Mouse (Mus musculus): Measurements from ENCODE around the gene Hdgfl3. TPM values are rescaled to one million over a fixed set of nuclear protein-coding genes. Genes with fewer than 3 reads are reported as not detected.
"Not testable (repeated sequence)": the region's sequence is repeated elsewhere in the genome, so short reads cannot be mapped to it uniquely, and the experiment has no call there.

The Hdgfl3 gene
- polyA plus RNA-seq, 1 experiment from 2014 or later = 61.4 TPM

DNA sequence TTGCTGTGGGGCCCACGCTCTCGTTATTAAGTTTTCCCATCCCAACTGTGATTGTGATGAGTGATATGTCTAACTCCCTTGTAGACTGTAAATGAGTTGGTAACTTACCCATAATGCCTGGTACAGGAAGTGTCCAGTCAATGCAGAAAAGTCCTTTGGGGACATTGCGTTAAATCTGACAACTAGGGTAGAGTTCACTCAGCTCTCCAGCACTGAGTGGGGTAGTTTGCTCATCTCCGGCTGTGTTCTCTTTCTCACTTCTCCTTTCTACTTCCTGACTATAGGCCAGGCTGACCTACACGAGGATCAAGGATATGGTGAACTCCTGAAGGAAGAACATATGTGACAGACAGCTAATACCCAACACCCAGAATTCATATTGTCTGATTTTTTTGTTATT lies 85.1 kb downstream of the Hdgfl3 start:
- no peaks in the 10 kb centered on the region for H3K36me3 ChIP-seq
- no peak overlapping the region for H3K4me3 ChIP-seq
- WGBS = 92% methylated on average over 5 of the region's 5 CpGs
- H3K4me2 ChIP-seq = no peak overlapping the region
- H3K9me3 ChIP-seq = no peaks in the 10 kb centered on the region
- no peak for ATAC-seq (ENCODE audit: low FRiP score)
- H3K9ac ChIP-seq = no peak overlapping the region
- H3K27me3 ChIP-seq = no peaks in the 10 kb centered on the region
- H3K4me1 ChIP-seq (replicated peaks) = peaks cover 5% of the 10 kb centered on the region; the same call in 1 of the 2 replicates
- H3K27ac ChIP-seq = no peak overlapping the region

DNA sequence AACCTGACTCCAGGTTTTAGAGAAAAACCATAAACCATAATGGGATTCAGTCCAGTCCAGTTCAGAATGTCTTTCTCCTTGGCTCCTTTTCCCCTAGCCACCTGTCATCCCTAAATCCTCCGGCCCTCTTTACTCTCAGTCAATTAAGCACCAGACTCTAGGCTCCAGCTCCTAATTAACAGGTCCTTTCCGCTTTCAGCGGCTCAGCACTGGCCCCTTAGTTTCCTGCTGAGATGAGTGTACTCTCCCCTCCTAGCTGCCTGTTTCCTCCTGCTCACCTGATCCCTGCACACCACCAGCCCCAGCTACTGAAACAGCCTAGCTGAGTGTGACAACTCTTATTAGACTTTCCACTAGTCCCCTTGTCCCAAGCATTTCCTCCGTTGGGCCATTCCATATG lies 86.5 kb downstream of the Hdgfl3 start:
- H3K4me1 ChIP-seq (replicated peaks) = peaks cover 5% of the 10 kb centered on the region; the same call in 1 of the 2 replicates
- H3K9me3 ChIP-seq = no peaks in the 10 kb centered on the region
- no peaks in the 10 kb centered on the region for H3K27me3 ChIP-seq
- no peak overlapping the region for H3K4me2 ChIP-seq
- no peaks in the 10 kb centered on the region for H3K36me3 ChIP-seq
- H3K9ac ChIP-seq = no peak overlapping the region
- H3K4me3 ChIP-seq = no peak overlapping the region
- 50% methylated on average over 4 of the region's 4 CpGs for WGBS
- no peak overlapping the region for H3K27ac ChIP-seq
- ATAC-seq (ENCODE audit: low FRiP score) = no peak

GRCm38 (mm10) chr7:81847010-81847409 lies 87.3 kb downstream of the Hdgfl3 start:
- Histone ChIP-seq H3K9ac (no peak overlapping the region), H3K27me3 (no peaks in the 10 kb centered on the region), H3K4me1 (replicated peaks) (peaks cover 5% of the 10 kb centered on the region; the same call in 1 of the 2 replicates), H3K27ac (no peak overlapping the region), H3K4me2 (no peak overlapping the region), H3K36me3 (no peaks in the 10 kb centered on the region), H3K4me3 (no peak overlapping the region), H3K9me3 (no peaks in the 10 kb centered on the region)
- ATAC-seq (ENCODE audit: low FRiP score) = no peak
- 55% methylated on average over 8 of the region's 8 CpGs for WGBS

- H3K36me3 ChIP-seq = no peaks in the 10 kb centered on the region
- no peaks in the 10 kb centered on the region for H3K27me3 ChIP-seq
- H3K4me3 ChIP-seq = no peak overlapping the region
- H3K27ac ChIP-seq = no peak overlapping the region
- H3K9ac ChIP-seq = no peak overlapping the region
- no peak for ATAC-seq (ENCODE audit: low FRiP score)
- no peak overlapping the region for H3K4me2 ChIP-seq
- WGBS = 83% methylated on average over 8 of the region's 8 CpGs
- no peaks in the 10 kb centered on the region for H3K9me3 ChIP-seq
- H3K4me1 ChIP-seq (replicated peaks) = peaks cover 5% of the 10 kb centered on the region; the same call in 1 of the 2 replicates
Observed at GRCm38 (mm10) chr7:81846008-81846407, 88.3 kb downstream of the Hdgfl3 start.

GRCm38 (mm10) chr7:81845313-81845712 lies 89.0 kb downstream of the Hdgfl3 start:
- Histone ChIP-seq H3K4me2 (no peak overlapping the region), H3K9ac (no peak overlapping the region), H3K36me3 (no peaks in the 10 kb centered on the region), H3K9me3 (no peaks in the 10 kb centered on the region), H3K27ac (no peak overlapping the region), H3K27me3 (no peaks in the 10 kb centered on the region), H3K4me1 (replicated peaks) (peaks cover 8% of the 10 kb centered on the region; the same call in 1 of the 2 replicates), H3K4me3 (no peak overlapping the region)
- ATAC-seq (ENCODE audit: low FRiP score) = no peak
- WGBS = 76% methylated on average over 3 of the region's 3 CpGs

DNA sequence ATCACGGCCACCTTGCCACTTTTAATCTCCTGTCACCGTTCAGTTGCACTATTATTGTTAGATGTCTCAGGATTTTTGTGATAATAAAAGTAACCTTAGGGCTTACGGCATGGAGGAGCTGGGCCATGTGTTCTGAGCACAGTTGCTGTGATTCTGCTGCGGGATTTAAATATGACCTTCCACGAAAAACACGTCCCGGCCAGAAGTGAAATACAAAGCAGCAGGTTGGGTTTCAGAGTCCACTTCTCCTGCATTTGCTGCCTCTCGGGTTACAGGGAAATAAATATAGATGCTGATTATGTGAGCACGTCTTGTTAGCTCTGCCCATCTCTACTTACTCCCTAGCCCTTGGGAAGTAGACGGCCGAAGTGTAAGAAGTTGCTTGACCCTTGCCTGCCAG lies 89.5 kb downstream of the Hdgfl3 start:
- H3K4me3 ChIP-seq = no peak overlapping the region
- H3K36me3 ChIP-seq = no peaks in the 10 kb centered on the region
- H3K9ac ChIP-seq = no peak overlapping the region
- no peaks in the 10 kb centered on the region for H3K9me3 ChIP-seq
- H3K4me1 ChIP-seq (replicated peaks) = peaks cover 8% of the 10 kb centered on the region; the same call in 1 of the 2 replicates
- no peak for ATAC-seq (ENCODE audit: low FRiP score)
- H3K27me3 ChIP-seq = no peaks in the 10 kb centered on the region
- H3K27ac ChIP-seq = no peak overlapping the region
- WGBS = 89% methylated on average over 11 of the region's 11 CpGs
- no peak overlapping the region for H3K4me2 ChIP-seq

DNA sequence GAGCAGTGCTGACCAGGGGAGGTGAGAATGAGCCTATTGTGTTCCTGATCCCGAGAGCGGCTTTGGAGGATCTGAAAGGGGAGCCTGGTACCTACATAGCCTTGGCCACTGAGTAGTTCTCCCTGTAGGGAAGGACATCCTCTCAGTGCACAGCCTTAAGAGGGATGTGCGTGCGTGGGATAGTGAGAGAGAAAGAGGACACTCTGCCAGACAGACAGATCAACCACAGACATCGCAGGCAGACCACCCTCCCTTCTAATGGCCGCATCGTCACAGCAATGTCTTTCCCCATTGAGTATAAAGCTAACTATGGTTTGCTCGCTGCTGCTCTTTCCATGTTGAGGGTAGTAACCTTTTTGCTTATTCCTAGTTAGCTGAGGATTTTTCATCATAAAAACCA lies 90.4 kb downstream of the Hdgfl3 start:
- Histone ChIP-seq H3K27me3 (no peaks in the 10 kb centered on the region), H3K4me3 (no peak overlapping the region), H3K4me1 (replicated peaks) (peaks cover 8% of the 10 kb centered on the region; the same call in 1 of the 2 replicates), H3K9ac (no peak overlapping the region), H3K27ac (no peak overlapping the region), H3K9me3 (no peaks in the 10 kb centered on the region), H3K36me3 (no peaks in the 10 kb centered on the region), H3K4me2 (no peak overlapping the region)
- no peak for ATAC-seq (ENCODE audit: low FRiP score)
- 75% methylated on average over 8 of the region's 8 CpGs for WGBS

- ATAC-seq (ENCODE audit: low FRiP score) = no peak
- Histone ChIP-seq H3K36me3 (no peaks in the 10 kb centered on the region), H3K27ac (no peak overlapping the region), H3K9ac (no peak overlapping the region), H3K4me2 (no peak overlapping the region), H3K9me3 (no peaks in the 10 kb centered on the region), H3K27me3 (no peaks in the 10 kb centered on the region), H3K4me1 (replicated peaks) (peaks cover 8% of the 10 kb centered on the region; the same call in 1 of the 2 replicates), H3K4me3 (no peak overlapping the region)
- 88% methylated on average over 1 of the region's 1 CpGs for WGBS
Observed at GRCm38 (mm10) chr7:81842998-81843397, 91.3 kb downstream of the Hdgfl3 start.

- 88% methylated on average over 7 of the region's 7 CpGs for WGBS
- Histone ChIP-seq H3K4me3 (no peak overlapping the region), H3K4me1 (replicated peaks) (peaks cover 6% of the 10 kb centered on the region; the same call in 1 of the 2 replicates), H3K36me3 (no peaks in the 10 kb centered on the region), H3K27ac (no peak overlapping the region), H3K27me3 (no peaks in the 10 kb centered on the region), H3K4me2 (no peak overlapping the region), H3K9ac (no peak overlapping the region), H3K9me3 (no peaks in the 10 kb centered on the region)
- ATAC-seq (ENCODE audit: low FRiP score) = no peak
Observed at GRCm38 (mm10) chr7:81842141-81842540, 92.1 kb downstream of the Hdgfl3 start.

DNA sequence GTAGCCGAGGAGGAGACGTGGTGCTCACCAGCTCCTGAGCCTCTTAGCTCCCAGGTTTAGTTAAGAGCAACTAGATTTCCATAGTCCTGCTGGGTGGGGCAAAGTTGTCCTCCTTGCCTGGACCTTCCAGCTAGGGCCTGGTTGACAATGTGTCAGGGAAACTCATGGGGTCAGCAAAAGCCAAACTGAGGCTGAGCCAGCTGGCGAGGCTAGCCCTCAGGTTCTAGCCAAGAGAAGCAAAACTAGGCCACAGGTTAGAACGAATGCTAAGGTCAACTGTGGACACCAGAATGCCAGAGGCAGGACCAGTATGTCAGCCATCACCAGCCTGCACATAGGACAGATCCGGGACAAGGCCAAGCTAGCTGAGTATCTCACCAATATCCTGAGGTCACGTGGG lies 92.8 kb downstream of the Hdgfl3 start:
- Histone ChIP-seq H3K4me2 (no peak overlapping the region), H3K9me3 (no peaks in the 10 kb centered on the region), H3K4me3 (no peak overlapping the region), H3K4me1 (replicated peaks) (0 out of 2 replicates have a peak, but pooled peaks cover 3% of the 10 kb centered on the region), H3K36me3 (no peaks in the 10 kb centered on the region), H3K9ac (no peak overlapping the region), H3K27me3 (no peaks in the 10 kb centered on the region), H3K27ac (no peak overlapping the region)
- 90% methylated on average over 6 of the region's 6 CpGs for whole genome bisulfite sequencing
- no peak for ATAC-seq (ENCODE audit: low FRiP score)

DNA sequence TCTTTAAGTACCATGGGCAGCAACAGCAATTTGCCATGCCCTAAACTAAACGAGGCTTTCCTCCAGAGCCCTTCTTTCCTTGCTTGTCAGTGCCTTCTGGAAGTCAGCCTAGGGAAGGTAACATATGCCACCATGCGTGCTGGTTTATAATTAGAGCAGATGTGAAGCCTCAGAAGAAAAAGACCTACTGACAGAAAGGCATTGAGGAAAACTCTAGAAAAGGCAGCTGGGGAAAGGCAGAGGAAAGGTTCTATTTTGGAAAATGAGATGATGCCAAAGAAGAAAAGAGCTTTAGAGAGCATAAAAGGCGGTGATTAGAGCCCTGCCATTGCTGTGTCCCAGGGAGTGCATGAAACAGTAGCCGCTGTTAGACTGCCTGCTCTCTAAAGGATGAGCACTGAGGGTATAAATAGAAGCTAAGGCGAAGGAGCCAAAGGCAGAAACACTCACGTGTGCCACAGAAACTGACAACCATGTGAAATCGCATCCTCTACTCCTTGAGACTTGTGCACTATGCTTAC lies 93.6 kb downstream of the Hdgfl3 start:
- WGBS = 63% methylated on average over 7 of the region's 7 CpGs
- H3K4me1 ChIP-seq (replicated peaks) = 0 out of 2 replicates have a peak, but pooled peaks cover 3% of the 10 kb centered on the region
- no peak overlapping the region for H3K4me2 ChIP-seq
- H3K27me3 ChIP-seq = no peaks in the 10 kb centered on the region
- no peaks in the 10 kb centered on the region for H3K9me3 ChIP-seq
- no peak overlapping the region for H3K27ac ChIP-seq
- no peak overlapping the region for H3K4me3 ChIP-seq
- H3K36me3 ChIP-seq = no peaks in the 10 kb centered on the region
- no peak overlapping the region for H3K9ac ChIP-seq
- no peak for ATAC-seq (ENCODE audit: low FRiP score)

DNA sequence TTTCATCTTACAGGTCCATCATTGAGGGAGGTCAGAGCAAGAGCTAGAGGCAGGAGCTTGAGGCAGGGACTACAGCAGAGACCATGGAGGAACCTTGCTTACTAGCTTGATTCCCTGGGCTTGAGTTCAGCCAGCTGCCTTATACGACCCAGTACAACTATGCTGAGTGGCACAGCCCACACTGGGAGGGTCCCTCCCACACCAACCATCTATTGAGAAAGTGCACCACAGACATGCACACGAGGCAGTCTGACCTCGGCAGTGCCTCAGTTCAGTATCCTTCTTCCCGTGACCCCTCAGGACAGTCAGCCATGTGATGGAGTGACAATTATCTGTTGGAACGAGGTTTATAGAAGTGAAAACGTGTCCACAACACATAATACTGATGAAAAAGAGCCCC lies 94.5 kb downstream of the Hdgfl3 start:
- no peak overlapping the region for H3K27ac ChIP-seq
- H3K9me3 ChIP-seq = no peaks in the 10 kb centered on the region
- 73% methylated on average over 6 of the region's 6 CpGs for WGBS
- H3K4me2 ChIP-seq = no peak overlapping the region
- 0 out of 2 replicates have a peak, but pooled peaks cover 3% of the 10 kb centered on the region for H3K4me1 ChIP-seq (replicated peaks)
- no peak for ATAC-seq (ENCODE audit: low FRiP score)
- no peak overlapping the region for H3K9ac ChIP-seq
- no peaks in the 10 kb centered on the region for H3K36me3 ChIP-seq
- no peak overlapping the region for H3K4me3 ChIP-seq
- no peaks in the 10 kb centered on the region for H3K27me3 ChIP-seq

DNA sequence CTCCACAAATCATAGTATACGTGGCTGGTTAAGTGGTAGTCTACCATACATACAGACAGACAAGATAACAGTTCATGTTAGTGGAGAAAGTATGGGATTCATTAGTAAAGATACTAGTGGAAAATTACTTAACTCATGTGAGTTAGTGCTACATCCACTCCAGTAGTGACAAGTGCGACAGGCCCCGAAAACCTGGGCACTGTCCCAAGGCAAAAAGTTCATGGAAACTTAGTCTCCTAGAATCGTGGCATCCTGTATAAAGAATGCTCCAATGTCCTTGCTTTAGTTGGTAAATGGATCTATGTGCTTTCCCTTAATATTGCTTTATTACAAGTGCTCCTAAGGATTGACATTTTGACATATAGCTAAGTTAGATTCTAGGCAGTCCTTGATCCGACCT lies 96.5 kb downstream of the Hdgfl3 start:
- H3K9me3 ChIP-seq; ATAC-seq (ENCODE audit: low FRiP score); H3K27me3 ChIP-seq; H3K4me3 ChIP-seq; H3K9ac ChIP-seq; H3K4me1 ChIP-seq (replicated peaks); H3K27ac ChIP-seq; H3K36me3 ChIP-seq; H3K4me2 ChIP-seq: not testable (repeated sequence)
- WGBS = 90% methylated on average over 5 of the region's 5 CpGs
